Mouse (Mus musculus) midbrain, embryonic 16.5 days (tissue): ENCODE measurements around the gene Syk. TPM values are rescaled to one million over a fixed set of nuclear protein-coding genes. Genes with fewer than 3 reads are reported as not detected.

ENCODE experiments used
- ATAC-seq: fragments of 200-750 bp; cut with Nextera tagmentation; 2 replicates; pipeline ENCODE4 v1.8.0; 2017; ENCODE audit warnings: moderate TSS enrichment
- H3K27ac ChIP-seq: fragments of 300-500 bp; sonication (generic); 2 replicates; pipeline ENCODE4 v1.5.1; 2014; ENCODE audit warnings: mild to moderate bottlenecking, low read length, mixed read lengths
- H3K27me3 ChIP-seq: fragments of 300-500 bp; sonication (generic); 2 replicates; pipeline ENCODE4 v1.6.1; 2014; ENCODE audit warnings: low read depth, low read length, mixed read lengths; ENCODE audit not compliant: control insufficient read depth, insufficient read depth
- H3K36me3 ChIP-seq: fragments of 300-500 bp; sonication (generic); 2 replicates; pipeline ENCODE4 v1.6.1; 2014; ENCODE audit warnings: mild to moderate bottlenecking, low read length, moderate library complexity, mixed read lengths; ENCODE audit not compliant: control insufficient read depth, insufficient read depth
- H3K4me1 ChIP-seq: fragments of 300-500 bp; sonication (generic); 2 replicates; pipeline ENCODE4 v1.6.1; 2014; ENCODE audit warnings: mild to moderate bottlenecking, low read length, mixed read lengths; ENCODE audit not compliant: control insufficient read depth, insufficient read depth
- H3K4me2 ChIP-seq: fragments of 300-500 bp; sonication (generic); 2 replicates; pipeline ENCODE4 v1.6.1; 2014; ENCODE audit warnings: mild to moderate bottlenecking, low read length, mixed read lengths
- H3K4me3 ChIP-seq: fragments of 300-500 bp; sonication (generic); 2 replicates; pipeline ENCODE4 v1.5.1; 2014; ENCODE audit warnings: low read depth, mild to moderate bottlenecking, low read length, moderate library complexity, mixed read lengths
- H3K9ac ChIP-seq: fragments of 300-500 bp; sonication (generic); 2 replicates; pipeline ENCODE4 v1.6.1; 2014; ENCODE audit warnings: low read depth, low read length, mixed read lengths
- H3K9me3 ChIP-seq: fragments of 300-500 bp; sonication (generic); replicated peaks from 2 replicates; pipeline ENCODE4 v1.6.1; 2014; ENCODE audit warnings: mild to moderate bottlenecking, low read length, mixed read lengths; ENCODE audit not compliant: control insufficient read depth, poor library complexity, severe bottlenecking
- WGBS: fragments of 180-500 bp; shearing (Covaris S2); extraction: QIAGEN DNeasy Blood & Tissue Kit; methylation state at CpG from one replicate; pipeline ENCODE4 v1.1.7; 2014; 5-methylcytosine and 5-hydroxymethylcytosine counted together
- polyA plus RNA-seq: library from polyadenylated mRNA; unstranded; fragments of >200 nt; fragmentation: Nextera tagmentation; extraction: Ambion mirVana; gene quantifications from 2 replicates; pipeline ENCODE4 v1.2.1, GENCODE M21; 2015

The Syk gene
- polyA plus RNA-seq, 1 experiment from 2014 or later = 1.2 TPM

GRCm38 (mm10) chr13:52649791-52650418, 66.9 kb downstream of the Syk start:
- no peak overlapping the region for H3K27ac ChIP-seq
- no peak overlapping the region for H3K9ac ChIP-seq
- no peaks in the 10 kb centered on the region for H3K4me1 ChIP-seq
- H3K4me2 ChIP-seq = no peak overlapping the region
- H3K9me3 ChIP-seq = no peaks in the 10 kb centered on the region
- WGBS = 95% methylated on average over 6 of the region's 6 CpGs
- H3K36me3 ChIP-seq = no peaks in the 10 kb centered on the region
- H3K27me3 ChIP-seq = no peaks in the 10 kb centered on the region
- no peak for ATAC-seq
- H3K4me3 ChIP-seq = no peak overlapping the region

DNA sequence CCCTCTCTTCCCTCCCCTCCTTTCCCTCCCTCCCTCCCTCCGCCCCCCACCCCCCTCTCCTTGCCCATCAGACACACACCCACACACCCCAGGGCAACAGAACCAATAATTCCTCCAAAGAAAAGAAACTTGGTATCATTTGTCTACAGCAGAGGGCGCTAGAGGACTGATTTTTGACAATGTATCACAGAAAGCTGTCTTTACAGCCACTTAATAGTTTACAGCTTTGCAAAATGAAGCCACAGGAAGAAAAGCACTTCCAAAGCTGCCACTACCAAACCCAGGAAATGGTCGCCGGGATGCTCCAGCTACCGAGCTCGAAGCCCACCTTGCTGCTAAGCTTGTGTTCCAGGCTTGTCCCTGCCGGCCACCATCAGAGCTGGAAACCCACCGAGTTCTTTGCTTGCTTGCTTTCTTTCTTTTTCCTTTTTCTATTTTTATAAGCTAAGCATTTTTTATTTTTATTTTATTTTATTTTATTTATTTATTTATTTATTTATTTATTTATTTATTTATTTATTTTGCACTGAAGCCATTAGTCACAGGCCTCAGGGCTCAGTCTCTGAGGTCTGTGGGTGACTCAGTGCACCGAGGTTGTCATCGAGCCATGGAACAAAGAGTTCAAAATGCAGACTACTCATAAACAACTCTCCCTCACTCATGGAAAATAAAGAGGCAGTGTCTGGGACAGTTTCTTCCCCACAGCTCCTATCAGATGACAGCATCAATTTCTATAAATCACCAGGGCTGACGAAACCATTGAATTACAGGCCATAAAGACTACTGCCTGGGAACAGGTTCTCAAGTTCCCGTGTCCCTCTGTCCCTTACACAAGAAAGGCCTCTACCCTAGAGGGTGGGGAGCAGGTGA, 68.6 kb downstream of the Syk start:
- H3K27me3 ChIP-seq = peaks cover 4% of the 10 kb centered on the region; the same call in 1 of the 2 replicates
- no peak overlapping the region for H3K4me2 ChIP-seq
- H3K4me1 ChIP-seq = no peaks in the 10 kb centered on the region
- no peak overlapping the region for H3K4me3 ChIP-seq
- no peaks in the 10 kb centered on the region for H3K36me3 ChIP-seq
- no peak overlapping the region for H3K27ac ChIP-seq
- 59% methylated on average over 11 of the region's 12 CpGs for WGBS
- ATAC-seq = peak; percentile 32; the same call in 1 of the 2 replicates
- no peak overlapping the region for H3K9ac ChIP-seq
- H3K9me3 ChIP-seq = no peaks in the 10 kb centered on the region

- Histone ChIP-seq H3K36me3 (no peaks in the 10 kb centered on the region), H3K4me3 (no peak overlapping the region), H3K4me2 (no peak overlapping the region), H3K27me3 (peaks cover 4% of the 10 kb centered on the region; the same call in 1 of the 2 replicates), H3K27ac (no peak overlapping the region), H3K9ac (no peak overlapping the region), H3K9me3 (no peaks in the 10 kb centered on the region), H3K4me1 (no peaks in the 10 kb centered on the region)
- WGBS = 88% methylated on average over 8 of the region's 8 CpGs
- no peak for ATAC-seq
Measured at GRCm38 (mm10) chr13:52652253-52652628, 69.3 kb downstream of the Syk start.

GRCm38 (mm10) chr13:52654081-52654829, 71.3 kb downstream of the Syk start:
- 78% methylated on average over 12 of the region's 12 CpGs for WGBS
- Histone ChIP-seq H3K4me1 (no peaks in the 10 kb centered on the region), H3K4me3 (no peak overlapping the region), H3K36me3 (no peaks in the 10 kb centered on the region), H3K9me3 (no peaks in the 10 kb centered on the region), H3K27ac (no peak overlapping the region), H3K4me2 (no peak overlapping the region), H3K9ac (no peak overlapping the region), H3K27me3 (peaks cover 4% of the 10 kb centered on the region; the same call in 1 of the 2 replicates)
- ATAC-seq = no peak

DNA sequence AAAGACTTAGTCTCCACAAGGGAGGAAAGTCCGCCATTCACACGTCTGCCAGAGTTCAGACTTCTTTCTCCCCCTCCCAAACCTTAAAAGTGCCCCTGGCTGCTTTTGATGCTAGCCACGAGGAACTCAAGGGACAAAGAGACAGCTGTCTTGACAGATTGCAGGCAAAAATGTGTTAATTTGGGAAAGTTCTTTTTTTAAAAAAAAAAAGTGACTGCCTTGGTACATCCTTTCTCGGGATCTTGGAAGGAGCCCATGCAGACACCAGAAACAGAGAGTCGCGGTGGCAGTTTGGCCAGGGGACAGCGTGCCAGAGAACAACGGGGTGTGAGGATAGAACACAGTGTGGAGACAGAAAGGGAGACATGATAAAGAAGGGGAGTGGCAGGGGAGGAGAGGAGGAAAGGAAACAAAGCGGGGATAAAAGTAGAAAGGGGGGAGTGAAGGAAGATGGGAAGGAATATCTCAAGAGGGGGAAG, 71.9 kb downstream of the Syk start:
- no peak overlapping the region for H3K4me3 ChIP-seq
- no peak overlapping the region for H3K9ac ChIP-seq
- ATAC-seq = no peak
- no peak overlapping the region for H3K4me2 ChIP-seq
- 37% methylated on average over 9 of the region's 9 CpGs for WGBS
- no peaks in the 10 kb centered on the region for H3K4me1 ChIP-seq
- H3K27ac ChIP-seq = no peak overlapping the region
- H3K27me3 ChIP-seq = peaks cover 4% of the 10 kb centered on the region; the same call in 1 of the 2 replicates
- no peaks in the 10 kb centered on the region for H3K9me3 ChIP-seq
- no peaks in the 10 kb centered on the region for H3K36me3 ChIP-seq

DNA sequence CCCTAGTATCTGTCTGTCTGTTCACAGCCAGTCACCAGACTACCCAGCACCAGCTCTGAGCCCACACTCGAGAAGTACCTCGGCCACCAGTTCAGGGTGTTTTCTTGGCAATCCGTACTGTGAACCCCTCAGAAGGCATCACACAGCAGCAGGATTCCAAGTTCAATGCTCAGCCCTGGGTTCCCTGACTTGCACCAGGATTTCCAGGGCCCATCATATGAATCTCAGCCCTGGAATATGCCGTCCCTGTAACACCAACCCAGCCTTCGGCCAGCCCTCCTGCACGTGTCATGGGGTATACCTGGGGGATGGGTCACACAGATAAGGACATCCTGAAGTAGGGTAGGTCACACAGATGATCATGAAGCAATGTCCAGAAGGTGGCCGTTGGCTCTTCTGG, 75.0 kb downstream of the Syk start:
- Histone ChIP-seq H3K27ac (no peak overlapping the region), H3K4me2 (no peak overlapping the region), H3K4me1 (no peaks in the 10 kb centered on the region), H3K9ac (no peak overlapping the region), H3K9me3 (no peaks in the 10 kb centered on the region), H3K36me3 (no peaks in the 10 kb centered on the region), H3K27me3 (peaks cover 4% of the 10 kb centered on the region; the same call in 1 of the 2 replicates), H3K4me3 (no peak overlapping the region)
- no peak for ATAC-seq
- WGBS = 92% methylated on average over 7 of the region's 7 CpGs

- no peaks in the 10 kb centered on the region for H3K9me3 ChIP-seq
- no peak overlapping the region for H3K4me2 ChIP-seq
- peaks cover 4% of the 10 kb centered on the region; the same call in 1 of the 2 replicates for H3K27me3 ChIP-seq
- no peak overlapping the region for H3K4me3 ChIP-seq
- no peaks in the 10 kb centered on the region for H3K36me3 ChIP-seq
- H3K27ac ChIP-seq = no peak overlapping the region
- H3K4me1 ChIP-seq = no peaks in the 10 kb centered on the region
- 16% methylated on average over 8 of the region's 8 CpGs for WGBS
- H3K9ac ChIP-seq = no peak overlapping the region
- ATAC-seq = peak; percentile 64; the same call in 1 of the 2 replicates
Measured at GRCm38 (mm10) chr13:52658477-52658876, 75.5 kb downstream of the Syk start.

GRCm38 (mm10) chr13:52659171-52659665, 76.2 kb downstream of the Syk start:
- Histone ChIP-seq H3K9me3 (no peaks in the 10 kb centered on the region), H3K4me1 (no peaks in the 10 kb centered on the region), H3K4me3 (no peak overlapping the region), H3K27ac (no peak overlapping the region), H3K27me3 (peaks cover 4% of the 10 kb centered on the region; the same call in 1 of the 2 replicates), H3K4me2 (no peak overlapping the region), H3K36me3 (no peaks in the 10 kb centered on the region), H3K9ac (no peak overlapping the region)
- no peak for ATAC-seq
- WGBS = 85% methylated on average over 11 of the region's 11 CpGs
